Mouse (Mus musculus) erythroid progenitor cell, adult 5-6 weeks (primary cell): ENCODE measurements around the gene Dusp14. TPM values are rescaled to one million over a fixed set of nuclear protein-coding genes. Genes with fewer than 3 reads are reported as not detected.

Experiments used
- ATAC-seq: replicated peaks from 2 replicates; pipeline ENCODE4 v1.8.0; 2016; ENCODE audit warnings: moderate number of reproducible peaks, mild to moderate bottlenecking, moderate TSS enrichment, inconsistent platforms; ENCODE audit not compliant: poor library complexity, low FRiP score, severe bottlenecking
- total RNA-seq, 2 experiments: library from RNA; stranded (forward) in 1 of 2; stranded (reverse) in 1 of 2; fragments of 150-400 nt in 1 of 2; fragments of 186-747, 209-891 nt in 1 of 2; gene quantifications; 2 replicates each; pipeline versions ENCODE4 v1.2.3 to v1.2.4; 2015 to 2017; ENCODE audit warnings: low replicate concordance in 2 of 2

Gene Dusp14
- total RNA-seq (2015; ENCODE audit: low replicate concordance) (not detected in 2 replicates), total RNA-seq (2017; ENCODE audit: low replicate concordance) (not detected in 2 replicates)

- ATAC-seq: no peak
Observed at GRCm38 (mm10) chr11:84069034-84069370, at the start of gene Dusp14. Gene Dusp14 (minus strand): TSS chr11:84069261.

- no peak for ATAC-seq
Observed at GRCm38 (mm10) chr11:84117431-84117830, 48.4 kb upstream of the Dusp14 start.

- ATAC-seq: no peak
Observed at GRCm38 (mm10) chr11:84116221-84116620, 47.2 kb upstream of the Dusp14 start.

- ATAC-seq: no peak
Observed at GRCm38 (mm10) chr11:84115646-84116045, 46.6 kb upstream of the Dusp14 start.

- no peak for ATAC-seq
Observed at GRCm38 (mm10) chr11:84113623-84114022, 44.6 kb upstream of the Dusp14 start.

- no peak for ATAC-seq
Observed at GRCm38 (mm10) chr11:84107137-84107536, 38.1 kb upstream of the Dusp14 start.

GRCm38 (mm10) chr11:84104036-84104435 is 35.0 kb upstream of the Dusp14 start:
- ATAC-seq: no peak

GRCm38 (mm10) chr11:84101182-84101581 is 32.1 kb upstream of the Dusp14 start:
- ATAC-seq: no peak

GRCm38 (mm10) chr11:84097251-84097998 is 28.4 kb upstream of the Dusp14 start:
- ATAC-seq: no peak

- no peak for ATAC-seq
Observed at GRCm38 (mm10) chr11:84095084-84095483, 26.0 kb upstream of the Dusp14 start.

GRCm38 (mm10) chr11:84090572-84090971 is 21.5 kb upstream of the Dusp14 start:
- no peak for ATAC-seq

- ATAC-seq: no peak
Observed at GRCm38 (mm10) chr11:84081901-84082300, 12.8 kb upstream of the Dusp14 start.

GRCm38 (mm10) chr11:84080327-84080726 is 11.3 kb upstream of the Dusp14 start:
- no peak for ATAC-seq

- ATAC-seq: no peak
Observed at GRCm38 (mm10) chr11:84079887-84080286, 10.8 kb upstream of the Dusp14 start.

GRCm38 (mm10) chr11:84079361-84079760 is 10.3 kb upstream of the Dusp14 start:
- no peak for ATAC-seq

- no peak for ATAC-seq
Observed at GRCm38 (mm10) chr11:84078601-84079000, 9.5 kb upstream of the Dusp14 start.

- no peak for ATAC-seq
Observed at GRCm38 (mm10) chr11:84077008-84077407, 7.9 kb upstream of the Dusp14 start.

- no peak for ATAC-seq
Observed at GRCm38 (mm10) chr11:84073816-84074764, 5.0 kb upstream of the Dusp14 start.

GRCm38 (mm10) chr11:84072904-84073651 is 4.0 kb upstream of the Dusp14 start:
- no peak for ATAC-seq
